Mouse (Mus musculus) midbrain, embryonic 12.5 days (tissue): ENCODE measurements at regions not wholly inside any gene's neighbourhood (a gene's known extent, or its start where the extent isn't known, plus 50 kb on each side); places are given as distances from the start of the nearest gene placed in this dataset. TPM values are rescaled to one million over a fixed set of nuclear protein-coding genes. Genes with fewer than 3 reads are reported as not detected.

Source experiments
- microRNA counts: library from miRNA; unstranded; fragments of <30 nt; microRNA quantifications from one replicate; lab custom pipeline; 2017
- microRNA-seq: library from miRNA; unstranded; fragments of <30 nt; microRNA quantifications from one replicate; pipeline ENCODE4, GENCODE M21; 2017

MicroRNA genes in the stretch of these regions (microRNA counts, 519-probe panel; counts per million panel counts)
- microRNA mmu-miR-184 (lab: Ali Mortazavi, UCI), result not detected

Small RNA genes lying in the stretch of these regions (microRNA-seq; reads per million reads assigned to microRNA genes)
- gene Mir184, result 1.6 reads per million
